Mouse (Mus musculus): Measurements from ENCODE around the gene Mapk8ip3.
"Not testable (repeated sequence)": the region's sequence is repeated elsewhere in the genome, so short reads cannot be mapped to it uniquely, and the experiment has no call there.

Mapk8ip3 gene

DNA sequence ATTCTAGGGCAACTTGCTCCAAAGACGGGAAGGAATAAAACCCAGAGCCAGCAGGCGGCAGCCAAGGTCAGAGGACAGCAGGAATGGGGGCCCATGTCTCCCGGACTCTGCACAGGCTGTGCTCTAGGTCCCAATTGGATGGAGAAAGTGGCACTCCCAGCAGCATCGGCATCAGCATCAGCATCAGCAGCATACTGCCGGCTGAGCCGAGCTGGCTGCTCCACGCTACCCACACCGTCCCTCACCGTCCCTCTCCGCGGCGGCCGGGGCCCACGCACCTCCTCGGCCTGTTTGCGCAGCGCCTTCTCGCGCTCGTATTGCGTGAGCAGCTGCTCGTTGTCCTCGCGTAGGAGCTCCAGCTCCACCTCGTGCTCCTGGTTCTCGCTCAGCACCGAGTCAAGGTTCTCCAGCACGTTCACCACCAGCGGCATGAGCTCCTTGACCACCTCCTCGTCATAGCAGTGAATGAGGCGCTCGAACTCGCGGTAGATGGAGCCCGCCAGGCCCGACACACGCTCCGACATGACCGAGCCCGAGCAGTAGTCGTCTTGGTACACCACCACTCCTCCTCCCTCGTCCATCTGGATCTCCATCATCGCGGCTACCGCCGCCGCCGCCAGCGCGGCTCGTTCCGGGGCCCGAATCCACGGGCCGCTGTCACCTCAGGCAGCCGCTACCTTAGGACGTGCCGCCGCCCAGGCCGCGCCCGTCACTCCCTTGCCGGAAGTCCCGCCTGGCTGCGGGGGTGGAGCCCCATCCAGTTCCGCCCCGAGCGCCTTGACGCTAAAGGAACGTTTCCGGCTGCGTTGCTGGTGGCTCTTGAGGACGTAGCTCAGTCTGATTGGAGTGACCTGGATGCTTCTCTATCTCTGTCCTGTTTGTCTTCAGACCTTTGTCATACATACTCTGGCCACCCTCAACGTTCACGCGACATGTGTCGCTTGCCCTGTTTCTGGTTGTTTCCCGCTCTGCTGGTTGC, at the start of gene Mapk8ip3:
TSS of gene Mapk8ip3 (minus strand) at position 719 of the 979 bp plus-strand sequence.
- DNase-seq = peak; percentile 97

- peak; percentile 4 for DNase-seq
Measured at GRCm38 (mm10) chr17:24960852-24961715, 24.3 kb upstream of the Mapk8ip3 start.

DNA sequence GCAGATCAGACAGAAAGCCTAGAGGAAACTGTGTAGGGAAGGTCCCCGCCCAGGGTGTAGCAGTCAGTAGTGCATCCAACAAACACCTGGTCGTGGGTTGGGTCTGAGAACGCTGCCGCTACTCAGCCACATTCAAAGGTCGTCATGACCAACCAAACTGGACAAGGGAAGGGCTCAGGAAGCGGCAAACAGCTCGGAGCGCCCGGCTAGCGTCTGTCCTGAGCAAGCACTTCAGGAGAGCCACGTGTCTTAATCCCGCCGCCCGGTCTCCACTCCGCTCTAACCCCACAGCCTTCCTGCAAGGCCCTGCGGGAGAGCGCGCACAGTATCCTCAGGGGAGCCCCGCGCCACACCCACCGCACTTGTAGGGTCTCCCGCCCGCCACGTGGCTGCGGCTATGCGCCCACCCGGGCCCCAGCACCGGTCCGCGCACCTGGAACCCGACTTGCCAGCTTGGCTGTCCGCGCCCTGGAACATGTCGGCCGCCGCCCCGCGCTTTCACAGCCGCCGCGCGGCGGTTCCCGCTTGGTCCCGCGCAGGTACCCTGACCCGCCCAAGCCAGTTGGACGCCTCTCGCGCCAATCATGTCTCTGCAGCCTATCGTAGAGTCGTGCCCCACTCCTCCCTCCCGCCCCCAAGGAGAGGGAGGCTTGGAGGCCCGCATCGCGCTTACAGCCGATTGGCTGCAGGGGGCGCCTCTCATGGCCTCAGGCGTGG, 23.5 kb upstream of the Mapk8ip3 start, which contains the start of gene Jpt2:
TSS of gene Jpt2 (minus strand) at position 555 of the 717 bp plus-strand sequence.
- peak; percentile 99 for DNase-seq

- no peak for DNase-seq
Measured at GRCm38 (mm10) chr17:24959371-24959770, 22.6 kb upstream of the Mapk8ip3 start.

DNA sequence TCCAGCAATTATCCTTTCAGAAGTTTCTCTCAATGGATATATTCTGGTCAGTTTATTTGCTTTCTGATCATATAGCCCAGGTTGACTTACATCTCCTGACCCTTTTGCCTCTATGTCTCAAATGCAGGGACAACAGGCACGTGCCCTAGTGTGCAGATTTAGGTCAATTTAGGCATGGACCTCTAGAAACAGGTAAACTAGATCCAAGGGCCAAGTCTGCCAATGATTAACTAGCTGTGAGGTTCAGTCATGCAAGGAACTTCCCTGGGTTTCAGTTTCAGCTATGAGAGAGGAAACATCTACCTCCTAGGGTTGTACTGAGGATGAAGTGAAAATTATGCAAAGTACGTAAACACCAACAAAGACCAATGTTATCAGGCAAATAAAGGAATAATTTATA, 16.5 kb upstream of the Mapk8ip3 start:
- DNase-seq = no peak

GRCm38 (mm10) chr17:24950671-24951070, 13.9 kb upstream of the Mapk8ip3 start:
- no peak for DNase-seq

DNA sequence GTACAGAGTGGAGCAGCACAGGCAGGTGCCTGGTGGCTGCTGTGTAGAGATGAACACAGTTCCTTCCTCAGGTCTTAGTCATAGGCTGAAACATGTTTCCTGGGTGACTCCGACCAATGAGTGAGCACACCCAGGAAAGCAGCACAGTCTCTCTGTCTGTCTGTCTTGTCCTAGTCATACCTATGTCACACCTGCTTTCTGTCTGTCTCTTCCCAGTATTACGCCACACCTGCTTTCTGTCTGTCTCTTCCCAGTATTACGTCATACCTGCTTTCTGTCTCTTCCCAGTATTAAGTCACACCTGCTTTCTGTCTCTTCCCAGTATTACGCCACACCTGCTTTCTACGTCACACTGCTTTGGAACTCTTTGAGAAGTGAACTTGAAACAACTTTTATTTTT, 11.4 kb upstream of the Mapk8ip3 start:
- DNase-seq = no peak

DNA sequence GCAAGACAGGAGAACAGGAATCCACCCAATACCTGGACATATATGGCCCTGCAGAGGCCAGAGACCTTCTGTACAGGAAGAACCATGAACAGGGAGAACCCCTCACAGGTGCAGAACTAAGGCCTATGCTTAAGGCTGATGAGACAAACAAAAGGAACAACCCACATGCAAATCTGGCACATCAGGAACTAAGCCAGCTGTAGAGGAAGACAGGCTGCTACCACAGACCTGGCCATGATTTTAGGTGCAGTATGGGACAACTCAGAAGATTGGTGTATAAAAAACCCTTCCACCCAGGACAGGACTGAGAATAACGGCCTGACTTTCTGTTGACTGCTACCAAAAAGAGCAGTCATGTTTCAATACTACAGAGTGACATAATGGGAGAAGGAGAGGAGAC, 6.8 kb upstream of the Mapk8ip3 start:
- DNase-seq = not testable (repeated sequence)

- DNase-seq = no peak
Measured at GRCm38 (mm10) chr17:24943036-24943435, 6.3 kb upstream of the Mapk8ip3 start.

- not testable (repeated sequence) for DNase-seq
Measured at GRCm38 (mm10) chr17:24942453-24942852, 5.7 kb upstream of the Mapk8ip3 start.

GRCm38 (mm10) chr17:24937266-24937665, 489 bp upstream of the Mapk8ip3 start:
- no peak for DNase-seq

- no peak for DNase-seq
Measured at GRCm38 (mm10) chr17:24935666-24936065, 1.1 kb downstream of the Mapk8ip3 start.

DNA sequence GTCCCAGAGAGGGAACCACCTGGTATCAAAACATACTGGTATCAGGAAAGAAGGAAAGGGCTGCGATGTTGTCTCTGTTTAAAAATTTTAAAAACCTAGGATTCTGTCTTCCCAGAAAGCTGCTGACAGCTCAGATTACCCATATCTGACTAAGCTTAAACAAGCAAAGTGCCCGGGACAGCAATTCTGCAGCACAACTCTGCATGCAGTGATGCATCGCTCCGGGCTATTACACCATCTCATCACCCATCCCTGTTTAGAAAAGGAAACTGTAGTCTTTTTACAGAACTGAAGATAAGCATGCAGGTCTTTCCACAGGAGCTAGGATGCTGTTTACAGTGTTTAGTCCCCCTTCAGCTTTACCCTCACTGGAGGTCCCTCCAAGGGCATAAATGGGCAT, 1.9 kb downstream of the Mapk8ip3 start:
- DNase-seq = no peak

DNA sequence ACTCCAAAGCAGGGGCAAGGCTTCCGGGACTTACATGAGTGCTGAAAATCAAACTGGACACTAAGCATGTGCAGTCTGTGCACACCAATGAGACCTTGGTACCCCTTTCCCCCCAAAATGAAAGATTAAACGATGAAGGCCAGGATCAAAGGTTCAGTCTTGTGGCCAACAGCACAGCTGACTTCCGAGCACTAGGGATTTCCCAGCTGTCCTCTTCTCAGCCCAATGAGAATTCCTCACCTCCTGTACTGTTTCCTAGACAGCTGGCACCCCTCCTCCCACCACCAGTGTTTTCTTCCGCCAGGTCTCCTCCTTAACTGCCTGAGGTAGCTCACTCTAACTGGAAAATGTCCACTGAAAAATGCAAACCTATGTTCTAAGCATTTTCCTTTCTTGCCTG, 3.6 kb downstream of the Mapk8ip3 start:
- no peak for DNase-seq

DNA sequence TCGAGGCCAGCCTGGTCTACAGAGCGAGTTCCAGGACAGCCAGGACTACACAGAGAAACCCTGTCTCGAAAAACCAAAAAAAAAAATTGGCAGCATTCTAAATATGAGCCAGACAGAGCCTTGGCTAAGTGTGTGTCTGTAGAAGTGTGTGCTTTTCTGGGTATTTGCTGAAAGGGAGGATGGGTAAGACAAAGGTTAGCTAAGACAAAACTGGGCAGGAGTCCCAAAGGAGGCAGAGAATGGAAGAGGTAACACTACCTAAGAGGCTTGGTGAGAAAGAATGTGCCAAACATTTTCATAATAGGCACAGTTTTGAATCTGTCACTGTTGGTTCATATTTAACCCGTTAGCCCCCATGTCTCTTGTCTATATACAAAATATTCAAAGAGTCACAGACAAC, 4.3 kb downstream of the Mapk8ip3 start:
- no peak for DNase-seq

- DNase-seq = no peak
Measured at GRCm38 (mm10) chr17:24929506-24929905, 7.3 kb downstream of the Mapk8ip3 start.

- DNase-seq = no peak
Measured at GRCm38 (mm10) chr17:24923246-24923645, 13.5 kb downstream of the Mapk8ip3 start.

DNA sequence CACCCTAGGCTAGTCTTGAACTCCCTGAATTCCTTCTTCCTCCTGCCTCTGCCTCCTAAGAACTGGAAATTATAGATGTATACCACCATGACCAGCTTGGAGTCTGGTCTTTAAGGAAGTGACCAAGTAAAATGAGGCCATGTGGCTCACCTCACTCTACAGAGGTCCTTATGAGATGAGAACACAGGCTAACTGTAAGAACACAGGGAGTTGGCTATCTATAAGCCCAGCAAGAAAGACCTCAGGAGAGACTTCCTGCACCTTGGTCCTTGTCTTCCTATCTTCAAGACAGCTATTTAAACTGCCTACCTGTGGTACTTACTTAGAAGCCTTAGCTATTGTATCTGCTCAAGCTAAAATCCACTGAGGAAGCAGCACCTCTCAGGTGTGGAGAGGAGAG, 22.8 kb downstream of the Mapk8ip3 start:
- no peak for DNase-seq

GRCm38 (mm10) chr17:24907591-24907990, 29.2 kb downstream of the Mapk8ip3 start:
- no peak for DNase-seq

- no peak for DNase-seq
Measured at GRCm38 (mm10) chr17:24903767-24904166, 33.0 kb downstream of the Mapk8ip3 start.

DNA sequence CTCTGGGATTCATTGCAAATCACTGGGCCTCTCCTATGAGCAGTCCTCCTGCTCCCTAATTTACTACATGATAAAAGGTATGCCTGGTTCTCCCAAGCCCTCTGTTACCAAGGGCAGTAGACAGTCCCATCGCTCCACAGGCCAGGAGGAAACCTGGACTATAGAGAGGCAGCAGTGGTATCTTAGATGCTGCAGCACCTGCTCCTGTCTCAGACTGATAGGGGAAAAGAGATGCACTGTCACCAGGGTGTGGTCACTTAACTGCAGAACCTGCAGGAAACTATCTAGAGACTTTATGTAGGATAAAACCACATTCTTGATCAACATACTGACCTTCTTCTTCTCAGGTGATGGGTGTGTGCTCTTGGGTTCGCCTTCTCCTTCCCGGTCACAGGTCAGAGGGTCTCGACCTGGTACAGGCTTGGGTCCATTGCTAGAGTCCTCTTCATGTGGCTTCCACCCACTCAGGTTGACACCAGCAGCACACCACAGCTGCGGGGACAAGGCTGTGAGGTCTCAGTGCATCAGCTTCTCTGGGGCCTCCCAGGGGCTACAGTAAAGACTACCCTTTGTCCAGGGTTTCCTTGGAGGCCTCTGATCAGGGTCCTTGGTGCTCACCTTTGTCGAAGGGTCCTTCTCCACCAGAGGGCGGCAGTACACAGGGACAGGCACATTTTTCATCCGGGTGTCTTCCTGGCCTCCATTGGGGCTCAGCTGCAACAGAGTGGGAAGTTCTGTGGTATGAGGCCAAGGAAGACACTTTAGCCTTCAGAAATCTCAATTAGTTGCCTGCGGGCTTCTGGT, 33.9 kb downstream of the Mapk8ip3 start:
- peak; percentile 43 for DNase-seq

- no peak for DNase-seq
Measured at GRCm38 (mm10) chr17:24902124-24902523, 34.7 kb downstream of the Mapk8ip3 start.
